Mouse (Mus musculus): Measurements from ENCODE around the gene Rnf38. TPM values are rescaled to one million over a fixed set of nuclear protein-coding genes. Genes with fewer than 3 reads are reported as not detected.

The Rnf38 gene
- total RNA-seq, 1 experiment = 19.6 TPM

GRCm38 (mm10) chr4:44104195-44104917, 129.2 kb downstream of the Rnf38 start:
- TF ChIP-seq CHD2 (IDR thresholded peaks at IDR 0.05; ENCODE audit: low read depth, low read length) (no peak), ZC3H11A (IDR thresholded peaks at IDR 0.05; ENCODE audit: borderline replicate concordance, low read depth, low read length) (no peak), ZNF384 (IDR thresholded peaks at IDR 0.05; ENCODE audit: low read depth, low read length) (no peak), MAFK (IDR thresholded peaks at IDR 0.05; ENCODE audit: insufficient read depth, low read depth, low read length) (no peak)
- Histone ChIP-seq H3K4me3 (ENCODE audit: insufficient read depth in 1 of 2, low read depth in 1 of 2, low read length in 2 of 2, poor library complexity in 1 of 2, severe bottlenecking in 1 of 2) (no peak overlapping the region), H3K27ac (ENCODE audit: insufficient read depth, low read depth, low read length, poor library complexity, severe bottlenecking) (no peak overlapping the region), H3K9ac (ENCODE audit: insufficient read depth, low read depth, low read length, poor library complexity, severe bottlenecking) (no peak overlapping the region), H3K4me1 (ENCODE audit: control insufficient read depth in 2 of 2, insufficient read depth in 2 of 2, low read length in 2 of 2, poor library complexity in 1 of 2) (peaks cover 6 to 8% of the 10 kb centered on the region in 2 experiments; a peak in 2 of 4 replicates), H3K36me3 (ENCODE audit: control insufficient read depth, insufficient read depth, low read length, poor library complexity, severe bottlenecking) (no peaks in the 10 kb centered on the region), H3K9me3 (ENCODE audit: control insufficient read depth, insufficient read depth, low read depth, low read length) (no peaks in the 10 kb centered on the region)
- in situ Hi-C loops (cut with MboI; ENCODE audit: low sequenced_read_pairs in 2 of 2, unreplicated experiment in 2 of 2) = no loop called here
- DNase-seq (ENCODE audit: low read depth, low spot score) = no peak

- H3K36me3 ChIP-seq (ENCODE audit: control insufficient read depth, insufficient read depth, low read length, poor library complexity, severe bottlenecking) = no peaks in the 10 kb centered on the region
- H3K27ac ChIP-seq (ENCODE audit: insufficient read depth, low read depth, low read length, poor library complexity, severe bottlenecking) = no peak overlapping the region
Observed at GRCm38 (mm10) chr4:44103620-44104019, 130.0 kb downstream of the Rnf38 start.

GRCm38 (mm10) chr4:44097576-44098335, 135.8 kb downstream of the Rnf38 start:
- H3K36me3 ChIP-seq (ENCODE audit: control insufficient read depth, insufficient read depth, low read length, poor library complexity, severe bottlenecking) = no peaks in the 10 kb centered on the region
- TF ChIP-seq ZNF384 (IDR thresholded peaks at IDR 0.05; ENCODE audit: low read depth, low read length) (no peak), CHD2 (IDR thresholded peaks at IDR 0.05; ENCODE audit: low read depth, low read length) (no peak)
- H3K4me1 ChIP-seq (ENCODE audit: control insufficient read depth in 2 of 2, insufficient read depth in 2 of 2, low read length in 2 of 2, poor library complexity in 1 of 2) = peaks cover 3 to 7% of the 10 kb centered on the region in 2 experiments
- in situ Hi-C loops (cut with MboI; ENCODE audit: low sequenced_read_pairs in 2 of 2, unreplicated experiment in 2 of 2) = no loop called here
- H3K27ac ChIP-seq (ENCODE audit: insufficient read depth, low read depth, low read length, poor library complexity, severe bottlenecking) = no peak overlapping the region
- DNase-seq (ENCODE audit: low read depth, low spot score) = no peak
- no peak overlapping the region for H3K4me3 ChIP-seq (ENCODE audit: insufficient read depth in 1 of 2, low read depth in 1 of 2, low read length in 2 of 2, poor library complexity in 1 of 2, severe bottlenecking in 1 of 2)
- no peak overlapping the region for H3K9ac ChIP-seq (ENCODE audit: insufficient read depth, low read depth, low read length, poor library complexity, severe bottlenecking)
- no peaks in the 10 kb centered on the region for H3K9me3 ChIP-seq (ENCODE audit: control insufficient read depth, insufficient read depth, low read depth, low read length)

More at GRCm38 (mm10) chr4:44103620-44104019, 130.0 kb downstream of the Rnf38 start:
- H3K9me3 ChIP-seq (ENCODE audit: control insufficient read depth, insufficient read depth, low read depth, low read length) = no peaks in the 10 kb centered on the region
- H3K4me1 ChIP-seq (ENCODE audit: control insufficient read depth in 2 of 2, insufficient read depth in 2 of 2, low read length in 2 of 2, poor library complexity in 1 of 2) = peaks cover 6 to 9% of the 10 kb centered on the region in 2 experiments; a peak in 2 of 4 replicates
- TF ChIP-seq ZNF384 (IDR thresholded peaks at IDR 0.05; ENCODE audit: low read depth, low read length) = no peak
- no peak for TF ChIP-seq HCFC1 (IDR thresholded peaks at IDR 0.05; ENCODE audit: borderline replicate concordance, insufficient read depth, low read length)
- no peak for DNase-seq (ENCODE audit: low read depth, low spot score)
- in situ Hi-C loops (cut with MboI; ENCODE audit: low sequenced_read_pairs in 2 of 2, unreplicated experiment in 2 of 2) = no loop called here
- H3K4me3 ChIP-seq (ENCODE audit: insufficient read depth in 1 of 2, low read depth in 1 of 2, low read length in 2 of 2, poor library complexity in 1 of 2, severe bottlenecking in 1 of 2) = no peak overlapping the region
- H3K9ac ChIP-seq (ENCODE audit: insufficient read depth, low read depth, low read length, poor library complexity, severe bottlenecking) = no peak overlapping the region

- no peak overlapping the region for H3K4me3 ChIP-seq (ENCODE audit: insufficient read depth in 1 of 2, low read depth in 1 of 2, low read length in 2 of 2, poor library complexity in 1 of 2, severe bottlenecking in 1 of 2)
- no peak overlapping the region for H3K9ac ChIP-seq (ENCODE audit: insufficient read depth, low read depth, low read length, poor library complexity, severe bottlenecking)
- no peak for DNase-seq (ENCODE audit: low read depth, low spot score)
- H3K36me3 ChIP-seq (ENCODE audit: control insufficient read depth, insufficient read depth, low read length, poor library complexity, severe bottlenecking) = no peaks in the 10 kb centered on the region
- in situ Hi-C loops (cut with MboI; ENCODE audit: low sequenced_read_pairs in 2 of 2, unreplicated experiment in 2 of 2) = no loop called here
- H3K27ac ChIP-seq (ENCODE audit: insufficient read depth, low read depth, low read length, poor library complexity, severe bottlenecking) = no peak overlapping the region
- TF ChIP-seq ZC3H11A (IDR thresholded peaks at IDR 0.05; ENCODE audit: borderline replicate concordance, low read depth, low read length) (no peak), MAFK (IDR thresholded peaks at IDR 0.05; ENCODE audit: insufficient read depth, low read depth, low read length) (no peak), HCFC1 (IDR thresholded peaks at IDR 0.05; ENCODE audit: borderline replicate concordance, insufficient read depth, low read length) (no peak), ZNF384 (IDR thresholded peaks at IDR 0.05; ENCODE audit: low read depth, low read length) (no peak), CHD2 (IDR thresholded peaks at IDR 0.05; ENCODE audit: low read depth, low read length) (no peak)
- no peaks in the 10 kb centered on the region for H3K9me3 ChIP-seq (ENCODE audit: control insufficient read depth, insufficient read depth, low read depth, low read length)
- peaks cover 3 to 7% of the 10 kb centered on the region in 2 experiments for H3K4me1 ChIP-seq (ENCODE audit: control insufficient read depth in 2 of 2, insufficient read depth in 2 of 2, low read length in 2 of 2, poor library complexity in 1 of 2)
Observed at GRCm38 (mm10) chr4:44094475-44094874, 139.1 kb downstream of the Rnf38 start.
